Mouse (Mus musculus): Measurements from ENCODE around the gene Gabbr2. TPM values are rescaled to one million over a fixed set of nuclear protein-coding genes. Genes with fewer than 3 reads are reported as not detected.

Gene Gabbr2
- 0.05 and 0.06 TPM in 2 replicates for polyA plus RNA-seq (2015; fragmentation: Nextera tagmentation; extraction: Ambion mirVana)

DNA sequence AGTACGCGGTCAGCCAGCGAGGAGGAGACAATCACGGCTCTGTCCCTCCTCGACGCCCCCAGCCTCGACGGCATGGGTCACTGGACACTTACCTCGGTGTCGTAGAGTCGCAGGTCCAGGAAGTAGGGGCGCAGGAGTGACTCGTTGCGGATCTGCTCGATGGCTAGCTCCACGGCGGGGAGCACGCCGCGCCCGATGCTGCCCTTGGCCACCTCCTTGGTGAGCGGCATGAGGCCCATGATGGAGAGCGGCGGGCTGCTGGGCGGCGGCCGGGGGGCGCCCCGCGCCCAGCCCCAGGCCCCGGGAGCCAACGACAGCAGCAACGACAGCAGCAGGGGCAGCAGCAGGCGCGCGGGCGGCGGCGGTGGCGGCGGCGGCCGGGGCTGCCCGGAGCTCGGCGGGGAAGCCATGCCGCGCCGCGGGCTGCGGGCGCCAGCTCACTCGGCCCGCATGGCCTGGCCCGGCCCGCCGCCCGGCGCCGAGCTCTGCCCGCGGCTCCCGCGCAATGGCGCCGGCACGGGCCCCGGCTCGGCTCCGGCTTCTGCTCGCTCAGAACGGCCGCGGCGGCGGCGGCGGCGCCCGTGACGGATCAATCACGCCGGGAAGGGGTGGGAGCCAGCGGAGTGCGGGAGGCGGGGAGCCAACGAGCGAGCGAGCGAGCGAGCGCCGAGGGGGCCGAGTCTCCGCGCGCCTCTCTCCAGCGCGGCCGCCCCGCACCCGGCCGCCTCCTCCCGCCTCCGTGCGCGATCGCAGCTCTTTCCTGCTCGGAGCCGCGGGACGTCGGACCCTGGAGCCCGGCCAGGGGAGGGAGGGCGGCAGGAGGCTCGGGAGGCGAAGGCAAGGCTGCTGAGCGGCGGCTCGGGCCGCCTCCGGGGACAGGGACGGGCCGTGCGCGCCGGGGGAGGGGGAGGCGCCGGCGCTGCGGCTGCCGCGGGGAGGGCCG, at the start of gene Gabbr2:
Gene Gabbr2 (minus strand): TSS at position 858 of the 943 bp plus-strand sequence.
- Histone ChIP-seq H3K4me3 (peak within 1 kb of the TSS; percentile 58), H3K4me2 (peak within 1 kb of the TSS; percentile 81), H3K4me1 (peaks cover 15% of the 10 kb centered on the region), H3K36me3 (no peaks in the 10 kb centered on the region), H3K9me3 (no peaks in the 10 kb centered on the region), H3K27ac (replicated peaks) (no peak within 1 kb of the TSS), H3K27me3 (replicated peaks) (peaks cover 97% of the 10 kb centered on the region), H3K9ac (no peak within 1 kb of the TSS)
- WGBS: 1% methylated on average over 78 of the region's 134 CpGs
- no peak for ATAC-seq (ENCODE audit: extremely low read depth, insufficient number of reproducible peaks, low FRiP score, low TSS enrichment)

DNA sequence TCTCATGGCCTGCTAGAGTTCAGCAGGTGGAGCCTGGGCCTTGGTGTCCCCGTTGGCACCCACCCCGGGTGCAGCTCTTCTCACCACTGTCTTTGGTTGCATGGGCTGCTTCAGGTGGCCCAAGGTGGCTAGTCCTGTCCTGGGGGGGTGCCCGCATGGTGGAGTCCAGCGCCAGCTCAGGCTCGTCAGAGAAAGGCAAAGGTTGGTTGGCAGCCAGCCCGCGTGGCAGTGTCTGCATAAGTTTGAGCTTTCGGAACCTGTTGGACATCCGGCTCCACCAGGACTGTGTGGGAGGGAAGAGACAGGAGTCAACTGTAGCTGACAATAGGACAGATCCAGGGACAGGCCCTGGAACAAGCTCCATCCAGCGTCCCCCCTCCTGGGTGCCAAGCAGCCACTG, 47.9 kb upstream of the Gabbr2 start:
- H3K27me3 ChIP-seq (replicated peaks): 0 out of 2 replicates have a peak, but pooled peaks cover 1% of the 10 kb centered on the region
- 87% methylated on average over 10 of the region's 10 CpGs for WGBS
- peaks cover 5% of the 10 kb centered on the region; the same call in 1 of the 2 replicates for H3K4me1 ChIP-seq
- peaks cover 13% of the 10 kb centered on the region; the same call in 1 of the 2 replicates for H3K36me3 ChIP-seq
- no peak overlapping the region for H3K4me3 ChIP-seq
- H3K9ac ChIP-seq: no peak overlapping the region
- H3K27ac ChIP-seq (replicated peaks): no peak overlapping the region
- no peak overlapping the region for H3K4me2 ChIP-seq
- no peaks in the 10 kb centered on the region for H3K9me3 ChIP-seq
- ATAC-seq (ENCODE audit: extremely low read depth, insufficient number of reproducible peaks, low FRiP score, low TSS enrichment): no peak

DNA sequence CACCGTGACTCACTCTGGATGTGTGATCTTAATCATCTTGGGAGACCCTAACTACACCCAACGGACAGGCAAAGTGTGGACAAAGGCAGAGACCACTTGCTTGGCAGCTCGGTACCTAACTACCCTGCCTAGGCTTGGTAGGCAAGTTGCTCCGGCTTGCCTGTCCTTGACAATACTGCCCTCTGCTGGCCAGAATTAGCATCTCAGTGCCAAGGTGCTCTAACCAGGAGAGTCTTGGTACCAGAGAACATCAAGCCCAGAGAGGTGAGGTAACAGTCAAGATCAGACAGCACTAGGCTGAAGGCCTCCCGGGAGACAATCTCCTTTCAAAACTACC, 45.6 kb upstream of the Gabbr2 start:
- Histone ChIP-seq H3K36me3 (peaks cover 11% of the 10 kb centered on the region; the same call in 1 of the 2 replicates), H3K4me1 (peaks cover 5% of the 10 kb centered on the region; the same call in 1 of the 2 replicates), H3K4me2 (no peak overlapping the region), H3K9me3 (no peaks in the 10 kb centered on the region), H3K4me3 (no peak overlapping the region), H3K9ac (no peak overlapping the region), H3K27ac (replicated peaks) (no peak overlapping the region), H3K27me3 (replicated peaks) (0 out of 2 replicates have a peak, but pooled peaks cover 3% of the 10 kb centered on the region)
- ATAC-seq (ENCODE audit: extremely low read depth, insufficient number of reproducible peaks, low FRiP score, low TSS enrichment): no peak
- WGBS: 17% methylated on average over 5 of the region's 5 CpGs

DNA sequence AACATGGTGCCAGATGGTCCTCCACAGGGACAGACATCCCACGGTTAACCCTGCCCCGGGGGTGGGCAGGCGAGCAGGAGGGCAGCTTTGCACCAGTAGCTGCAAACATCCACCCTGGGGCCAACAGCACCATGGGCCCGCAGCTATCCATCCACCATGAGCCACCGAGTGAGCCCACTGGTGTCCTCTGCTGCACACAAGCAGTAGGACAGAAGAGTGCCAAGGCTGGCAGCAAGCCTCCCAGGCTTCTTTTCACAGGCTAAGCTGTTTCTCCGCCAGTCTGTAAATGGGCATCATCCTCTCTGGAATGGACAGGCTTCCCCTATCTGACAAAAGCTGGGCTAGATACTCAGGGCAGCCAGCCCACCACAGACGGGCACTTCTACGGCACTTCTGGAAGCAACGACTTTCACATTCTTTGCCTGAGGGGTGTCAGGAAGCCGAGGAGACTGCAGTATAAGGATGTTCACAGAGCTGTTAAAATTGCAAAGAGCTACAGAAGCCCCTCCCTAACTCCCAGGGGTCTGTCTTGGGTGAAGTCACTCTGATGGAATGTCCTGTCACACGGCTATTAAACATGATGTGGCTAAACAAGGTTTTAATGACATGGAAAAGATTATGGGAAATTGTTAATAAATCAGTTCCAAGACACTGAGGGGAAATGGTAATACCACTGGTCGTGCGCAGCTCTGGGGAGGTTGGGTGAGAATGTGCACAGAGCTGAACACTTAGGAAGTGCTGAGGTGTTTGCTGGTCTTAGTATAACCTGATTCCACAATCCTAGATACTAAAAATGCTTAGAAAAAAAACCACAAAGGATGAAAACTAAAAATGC, 45.0 kb upstream of the Gabbr2 start:
- 57% methylated on average over 13 of the region's 13 CpGs for WGBS
- Histone ChIP-seq H3K4me2 (no peak overlapping the region), H3K27me3 (replicated peaks) (0 out of 2 replicates have a peak, but pooled peaks cover 3% of the 10 kb centered on the region), H3K36me3 (peaks cover 11% of the 10 kb centered on the region; the same call in 1 of the 2 replicates), H3K9me3 (no peaks in the 10 kb centered on the region), H3K4me3 (no peak overlapping the region), H3K4me1 (peaks cover 5% of the 10 kb centered on the region; the same call in 1 of the 2 replicates), H3K27ac (replicated peaks) (no peak overlapping the region), H3K9ac (no peak overlapping the region)
- ATAC-seq (ENCODE audit: extremely low read depth, insufficient number of reproducible peaks, low FRiP score, low TSS enrichment): no peak

DNA sequence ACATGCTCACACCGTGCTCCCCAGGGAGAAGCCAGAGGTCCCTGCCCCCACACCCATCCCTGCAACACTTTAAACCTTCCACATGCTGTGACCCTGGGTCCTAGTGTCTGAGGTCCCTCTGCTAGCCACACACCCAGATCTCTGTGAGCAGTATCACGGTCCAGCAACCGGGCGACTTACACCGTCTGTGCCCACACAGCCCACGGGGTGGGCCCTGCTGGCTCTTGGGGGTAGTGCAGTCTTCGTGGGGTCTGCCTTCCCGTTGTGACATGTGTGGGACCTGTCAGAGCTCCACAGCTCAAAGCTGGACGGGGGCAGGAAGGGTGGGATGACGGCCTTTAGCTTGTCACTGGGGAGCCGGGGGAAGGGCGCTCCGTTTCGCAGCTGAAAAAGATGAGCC, 43.9 kb upstream of the Gabbr2 start:
- Histone ChIP-seq H3K4me2 (no peak overlapping the region), H3K9ac (no peak overlapping the region), H3K27ac (replicated peaks) (no peak overlapping the region), H3K9me3 (no peaks in the 10 kb centered on the region), H3K27me3 (replicated peaks) (0 out of 2 replicates have a peak, but pooled peaks cover 3% of the 10 kb centered on the region), H3K4me1 (peaks cover 5% of the 10 kb centered on the region; the same call in 1 of the 2 replicates), H3K36me3 (peaks cover 11% of the 10 kb centered on the region; the same call in 1 of the 2 replicates), H3K4me3 (no peak overlapping the region)
- no peak for ATAC-seq (ENCODE audit: extremely low read depth, insufficient number of reproducible peaks, low FRiP score, low TSS enrichment)
- 71% methylated on average over 14 of the region's 14 CpGs for WGBS

DNA sequence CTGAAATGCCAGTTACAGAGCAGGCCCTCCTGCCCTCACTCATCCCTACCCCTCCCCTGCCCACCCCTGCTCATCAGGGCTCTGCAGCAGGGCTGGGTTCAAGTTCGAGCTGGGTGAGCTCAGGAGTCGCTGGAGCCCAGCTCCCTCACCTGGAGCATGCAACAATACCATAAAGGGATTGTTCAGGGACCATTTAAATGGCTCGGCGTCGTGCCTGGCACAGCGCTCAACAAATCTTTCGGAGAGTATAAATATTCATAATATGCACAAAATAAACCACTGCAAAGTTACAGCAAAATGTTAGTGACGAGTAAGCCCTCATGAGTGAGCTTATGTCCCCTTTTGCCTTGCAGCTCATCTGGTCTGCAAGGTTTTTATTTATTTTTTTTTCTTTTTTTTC, 40.5 kb upstream of the Gabbr2 start:
- ATAC-seq (ENCODE audit: extremely low read depth, insufficient number of reproducible peaks, low FRiP score, low TSS enrichment): no peak
- Histone ChIP-seq H3K36me3 (no peaks in the 10 kb centered on the region), H3K9me3 (no peaks in the 10 kb centered on the region), H3K4me2 (no peak overlapping the region), H3K27ac (replicated peaks) (no peak overlapping the region), H3K9ac (no peak overlapping the region), H3K27me3 (replicated peaks) (0 out of 2 replicates have a peak, but pooled peaks cover 3% of the 10 kb centered on the region), H3K4me1 (peaks cover 5% of the 10 kb centered on the region; the same call in 1 of the 2 replicates), H3K4me3 (no peak overlapping the region)
- 83% methylated on average over 8 of the region's 8 CpGs for WGBS

DNA sequence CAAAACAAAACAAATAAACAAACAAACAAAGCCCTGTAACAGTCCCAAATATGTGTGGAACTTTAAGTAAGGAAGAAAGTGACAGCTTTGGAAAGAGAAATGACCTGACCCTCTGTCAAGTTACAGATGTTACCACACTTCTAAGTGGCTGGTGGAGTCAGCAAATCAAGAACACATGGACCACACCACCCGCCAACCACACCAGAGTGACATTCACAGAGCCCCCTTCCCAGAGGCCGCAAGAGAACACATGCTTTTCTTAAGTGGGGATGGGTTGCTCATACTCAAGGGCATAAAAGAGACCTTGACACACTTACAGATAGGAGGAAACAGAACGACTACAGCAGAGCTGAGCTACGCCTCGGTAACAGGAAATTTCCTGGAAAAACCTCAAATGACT, 37.1 kb upstream of the Gabbr2 start:
- H3K4me1 ChIP-seq: no peaks in the 10 kb centered on the region
- no peak overlapping the region for H3K4me3 ChIP-seq
- H3K9ac ChIP-seq: no peak overlapping the region
- peaks cover 6% of the 10 kb centered on the region; the same call in 1 of the 2 replicates for H3K36me3 ChIP-seq
- H3K4me2 ChIP-seq: no peak overlapping the region
- no peaks in the 10 kb centered on the region for H3K9me3 ChIP-seq
- 64% methylated on average over 5 of the region's 5 CpGs for WGBS
- no peak for ATAC-seq (ENCODE audit: extremely low read depth, insufficient number of reproducible peaks, low FRiP score, low TSS enrichment)
- H3K27ac ChIP-seq (replicated peaks): no peak overlapping the region
- H3K27me3 ChIP-seq (replicated peaks): no peaks in the 10 kb centered on the region; the same call in 1 of the 2 replicates

DNA sequence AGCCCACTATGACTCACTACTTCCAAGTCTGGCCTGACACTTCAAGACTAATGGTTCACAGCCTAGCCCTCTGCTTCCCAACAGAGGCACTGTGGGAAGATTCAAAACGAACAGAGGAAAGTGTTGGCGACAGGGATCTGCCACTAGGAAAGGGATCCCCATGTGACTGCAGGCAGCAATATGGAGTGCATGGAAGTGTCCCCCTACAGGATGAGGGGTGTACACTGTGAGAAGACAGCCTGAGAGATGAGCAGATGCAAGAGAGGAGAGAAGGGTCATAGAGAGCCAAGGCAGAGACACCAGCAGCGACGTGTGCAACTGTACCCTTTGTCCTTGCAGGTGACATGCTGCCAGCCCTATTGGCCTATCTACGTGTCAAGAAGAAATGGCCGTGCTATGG, 32.3 kb upstream of the Gabbr2 start:
- ATAC-seq (ENCODE audit: extremely low read depth, insufficient number of reproducible peaks, low FRiP score, low TSS enrichment): no peak
- Histone ChIP-seq H3K9me3 (no peaks in the 10 kb centered on the region), H3K4me2 (no peak overlapping the region), H3K27ac (replicated peaks) (no peak overlapping the region), H3K36me3 (peaks cover 6% of the 10 kb centered on the region; the same call in 1 of the 2 replicates), H3K9ac (no peak overlapping the region), H3K4me1 (peaks cover 9% of the 10 kb centered on the region; the same call in 1 of the 2 replicates), H3K27me3 (replicated peaks) (no peaks in the 10 kb centered on the region; the same call in 1 of the 2 replicates), H3K4me3 (no peak overlapping the region)
- WGBS: 66% methylated on average over 6 of the region's 6 CpGs

DNA sequence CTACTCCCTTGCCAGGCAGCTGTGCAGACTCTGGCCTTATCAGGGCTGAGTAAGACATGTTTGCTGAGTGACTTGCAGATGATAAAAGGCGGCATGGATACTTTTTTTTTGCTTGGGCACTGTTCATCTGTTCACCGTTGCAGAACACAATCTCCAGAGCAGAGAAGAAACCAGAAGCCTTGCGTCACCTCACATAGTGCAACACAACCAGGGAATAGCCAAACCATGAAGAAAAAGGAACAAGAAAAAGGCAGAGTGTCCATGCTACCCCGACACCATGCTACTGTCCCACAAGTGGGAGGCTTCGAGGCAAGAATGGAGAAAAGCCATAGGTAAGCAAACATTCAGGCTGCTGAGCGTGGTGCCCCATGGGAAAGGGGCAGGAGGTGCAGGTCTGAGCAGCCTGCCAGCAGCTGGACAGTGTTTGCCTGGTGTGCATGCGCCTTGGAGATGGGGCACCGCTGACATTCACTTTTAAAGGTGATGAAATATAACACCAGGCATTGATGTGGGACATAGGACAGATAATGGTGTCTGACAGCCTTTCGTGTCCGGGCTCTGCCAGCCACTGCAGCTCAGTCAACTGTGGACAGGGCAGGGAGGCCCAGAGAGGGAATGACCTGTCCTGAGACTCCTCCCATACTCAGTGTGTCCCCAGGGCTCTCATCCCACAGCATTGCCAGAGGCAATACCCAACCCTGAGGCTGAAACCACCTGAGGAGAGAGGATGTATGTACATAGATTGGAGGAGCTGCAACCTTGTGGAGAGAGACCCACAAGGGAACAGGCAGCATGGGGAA, 31.3 kb upstream of the Gabbr2 start:
- Histone ChIP-seq H3K27ac (replicated peaks) (no peak overlapping the region), H3K4me1 (peaks cover 9% of the 10 kb centered on the region; the same call in 1 of the 2 replicates), H3K9me3 (no peaks in the 10 kb centered on the region), H3K27me3 (replicated peaks) (no peaks in the 10 kb centered on the region; the same call in 1 of the 2 replicates), H3K36me3 (peaks cover 6% of the 10 kb centered on the region; the same call in 1 of the 2 replicates), H3K4me2 (no peak overlapping the region), H3K4me3 (no peak overlapping the region), H3K9ac (no peak overlapping the region)
- 45% methylated on average over 10 of the region's 10 CpGs for WGBS
- ATAC-seq (ENCODE audit: extremely low read depth, insufficient number of reproducible peaks, low FRiP score, low TSS enrichment): no peak

DNA sequence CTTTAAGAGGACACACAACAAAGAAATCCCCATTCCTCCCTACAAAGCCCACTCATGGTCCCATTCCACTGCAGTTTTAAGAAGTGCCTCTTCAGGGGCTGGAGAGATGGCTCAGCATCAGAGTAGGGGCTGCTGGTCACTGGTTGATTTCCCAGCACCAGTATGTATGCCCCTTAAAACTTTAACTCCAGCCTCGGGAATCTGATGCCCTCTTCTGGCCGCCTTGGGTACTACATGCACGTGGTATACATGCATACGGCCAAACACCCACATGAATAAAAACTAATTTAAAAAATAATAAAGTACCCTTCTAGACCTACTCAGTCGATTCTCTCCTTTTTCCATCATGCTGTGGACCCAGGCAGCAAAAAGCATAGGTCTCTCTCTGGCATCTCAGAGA, 28.9 kb upstream of the Gabbr2 start:
- no peak for ATAC-seq (ENCODE audit: extremely low read depth, insufficient number of reproducible peaks, low FRiP score, low TSS enrichment)
- Histone ChIP-seq H3K4me2 (no peak overlapping the region), H3K36me3 (peaks cover 6% of the 10 kb centered on the region; the same call in 1 of the 2 replicates), H3K9me3 (no peaks in the 10 kb centered on the region), H3K27me3 (replicated peaks) (no peaks in the 10 kb centered on the region; the same call in 1 of the 2 replicates), H3K9ac (no peak overlapping the region), H3K27ac (replicated peaks) (no peak overlapping the region), H3K4me3 (no peak overlapping the region), H3K4me1 (peaks cover 10% of the 10 kb centered on the region; the same call in 1 of the 2 replicates)
- 25% methylated on average over 5 of the region's 5 CpGs for WGBS
